Mouse (Mus musculus) forebrain, embryonic 11.5 days (tissue): ENCODE data around the gene Lrrc61. TPM values are rescaled to one million over a fixed set of nuclear protein-coding genes. Genes with fewer than 3 reads are reported as not detected.

Experiments used
- ATAC-seq: fragments of 200-750 bp; cut with Nextera tagmentation; replicated peaks from 2 replicates; pipeline ENCODE4 v1.8.0; 2017; ENCODE audit warnings: moderate TSS enrichment; ENCODE audit not compliant: low FRiP score
- DNase-seq: peaks from one replicate; pipeline ENCODE4 v3.0.0-alpha.2; 2017; ENCODE audit warnings: low spot score
- H3K27ac ChIP-seq: fragments of 300-500 bp; sonication (generic); 2 replicates; pipeline ENCODE4 v1.5.1; 2014; ENCODE audit warnings: low read depth, low read length
- H3K27me3 ChIP-seq: fragments of 300-500 bp; sonication (generic); 2 replicates; pipeline ENCODE4 v1.6.1; 2014; ENCODE audit warnings: mild to moderate bottlenecking, low read length, mixed read lengths; ENCODE audit not compliant: control insufficient read depth, insufficient read depth
- H3K36me3 ChIP-seq: fragments of 300-500 bp; sonication (generic); 2 replicates; pipeline ENCODE4 v1.6.1; 2014; ENCODE audit warnings: mild to moderate bottlenecking, low read length, moderate library complexity, mixed read lengths; ENCODE audit not compliant: control insufficient read depth, insufficient read depth
- H3K4me1 ChIP-seq: fragments of 300-500 bp; sonication (generic); replicated peaks from 2 replicates; pipeline ENCODE4 v1.6.1; 2014; ENCODE audit warnings: low read length, mixed read lengths; ENCODE audit not compliant: control insufficient read depth, insufficient read depth
- H3K4me2 ChIP-seq: fragments of 300-500 bp; sonication (generic); 2 replicates; pipeline ENCODE4 v1.6.1; 2014; ENCODE audit warnings: low read depth, mild to moderate bottlenecking, low read length, moderate library complexity, mixed read lengths; ENCODE audit not compliant: severe bottlenecking
- H3K4me3 ChIP-seq: fragments of 300-500 bp; sonication (generic); 2 replicates; pipeline ENCODE4 v1.5.1; 2014; ENCODE audit warnings: low read depth, low read length
- H3K9ac ChIP-seq: fragments of 300-500 bp; sonication (generic); 2 replicates; pipeline ENCODE4 v1.6.1; 2014; ENCODE audit warnings: low read length
- H3K9me3 ChIP-seq: fragments of 300-500 bp; sonication (generic); 2 replicates; pipeline ENCODE4 v1.6.1; 2016; ENCODE audit warnings: low read length, mixed read lengths; ENCODE audit not compliant: control insufficient read depth
- WGBS: fragments of 180-500 bp; shearing (Covaris S2); extraction: QIAGEN DNeasy Blood & Tissue Kit; methylation state at CpG from one replicate; pipeline ENCODE4 v1.1.7; 2014; 5-methylcytosine and 5-hydroxymethylcytosine counted together
- polyA plus RNA-seq: library from polyadenylated mRNA; unstranded; fragments of >200 nt; fragmentation: Nextera tagmentation; extraction: Ambion mirVana; gene quantifications from 2 replicates; pipeline ENCODE4 v1.2.1, GENCODE M21; 2014

Lrrc61 gene
- polyA plus RNA-seq, 1 experiment from 2014 or later: 12.6 TPM

DNA sequence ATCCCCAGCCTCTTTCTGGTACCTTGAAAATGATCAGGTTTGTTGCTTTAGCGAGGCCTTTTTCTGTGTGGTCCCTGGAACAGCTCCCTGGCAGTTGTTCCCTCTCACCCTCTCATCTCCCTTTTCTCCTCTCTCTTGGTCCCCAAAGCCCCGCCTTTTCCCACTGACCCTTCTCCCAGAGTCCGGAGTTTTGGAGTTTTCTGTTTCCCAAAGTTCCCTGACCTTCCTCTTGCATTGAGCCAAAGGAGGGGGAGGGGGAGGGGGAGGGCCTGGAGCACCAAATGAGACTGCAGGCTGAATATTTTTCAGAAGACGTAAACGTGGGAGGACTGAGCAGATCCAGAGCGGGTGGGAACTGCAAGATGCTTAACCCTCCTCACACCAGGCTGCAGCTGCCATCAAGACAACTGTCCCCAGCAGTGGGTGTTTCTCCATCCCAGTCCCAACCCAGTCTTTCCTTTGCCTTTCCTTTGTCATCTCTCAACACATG, 18.0 kb downstream of the Lrrc61 start, which contains the start of gene Rarres2:
Gene Rarres2, minus strand, starts transcription at position 218 of the 490 bp plus-strand sequence.
- Histone ChIP-seq H3K9ac (no peak within 1 kb of the TSS; the same call in 1 of the 2 replicates), H3K4me3 (no peak within 1 kb of the TSS), H3K27ac (no peak within 1 kb of the TSS), H3K4me2 (no peak within 1 kb of the TSS), H3K9me3 (no peaks in the 10 kb centered on the region), H3K4me1 (no peaks in the 10 kb centered on the region), H3K36me3 (no peaks in the 10 kb centered on the region), H3K27me3 (no peaks in the 10 kb centered on the region)
- ATAC-seq (no peak), DNase-seq (no peak)
- WGBS: 38% methylated on average over 6 of the region's 6 CpGs

DNA sequence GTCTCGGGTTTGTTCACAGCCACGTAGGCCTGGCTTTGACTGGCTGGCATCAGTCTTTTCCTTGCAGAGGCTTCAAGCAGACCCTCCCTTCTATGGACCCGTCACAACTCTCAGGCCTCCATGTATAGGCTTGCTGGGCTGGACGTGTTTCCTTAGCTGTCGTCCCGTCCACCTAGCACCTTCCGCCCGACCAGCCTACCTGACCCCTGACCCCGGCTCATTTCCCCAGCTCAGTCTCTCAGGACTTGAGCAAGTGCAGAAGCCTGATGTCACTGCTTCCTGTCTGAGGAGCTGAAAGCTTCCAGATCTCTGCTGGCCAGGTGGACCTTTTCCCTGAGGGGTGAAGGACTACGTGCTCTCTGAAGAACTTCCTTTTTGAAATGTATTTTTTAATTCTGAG, 18.7 kb downstream of the Lrrc61 start:
- Histone ChIP-seq H3K4me2 (no peak overlapping the region), H3K4me3 (no peak overlapping the region), H3K9ac (no peak overlapping the region), H3K27me3 (no peaks in the 10 kb centered on the region), H3K27ac (no peak overlapping the region), H3K4me1 (no peaks in the 10 kb centered on the region), H3K9me3 (no peaks in the 10 kb centered on the region), H3K36me3 (no peaks in the 10 kb centered on the region)
- WGBS: 77% methylated on average over 10 of the region's 10 CpGs
- DNase-seq: no peak
- no peak for ATAC-seq

DNA sequence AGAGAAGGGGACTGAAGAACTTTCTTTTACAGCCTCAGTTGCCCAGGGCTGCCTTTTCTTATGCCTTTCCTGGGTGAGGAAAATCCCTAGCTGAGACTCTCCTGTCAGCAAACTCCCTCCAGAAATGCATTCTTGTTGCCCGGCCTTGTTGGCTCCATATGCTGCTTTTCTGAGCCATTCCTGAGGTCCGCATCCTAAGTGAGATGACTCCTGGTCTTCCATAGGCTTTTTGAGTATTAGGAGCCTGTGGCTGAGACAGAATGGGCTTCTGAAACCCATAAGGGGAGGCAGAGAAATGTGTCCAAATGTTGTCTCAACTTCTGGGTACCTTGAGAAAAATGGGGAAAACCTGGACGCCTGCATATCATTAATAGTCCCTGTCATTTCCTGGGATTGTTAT, 19.4 kb downstream of the Lrrc61 start:
- DNase-seq: no peak
- H3K9me3 ChIP-seq: no peaks in the 10 kb centered on the region

DNA sequence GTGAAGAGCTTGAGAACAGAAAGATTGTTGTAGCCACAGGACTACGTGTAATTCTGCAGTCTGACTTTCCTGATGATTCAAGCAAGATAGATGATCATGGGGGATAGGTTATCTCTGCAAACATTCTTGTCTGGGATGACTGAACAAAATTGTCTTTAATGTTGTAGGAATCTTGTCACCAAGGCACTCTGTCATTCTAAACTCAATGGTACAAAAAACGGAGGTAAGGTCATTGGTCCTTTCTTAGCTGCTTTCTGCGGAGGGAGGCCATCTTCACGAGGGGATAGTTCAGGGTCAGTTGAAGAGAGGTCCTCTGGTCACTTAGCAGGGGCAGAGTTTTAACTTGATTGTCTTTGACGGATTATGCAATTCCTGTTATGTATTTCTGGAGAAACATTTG, 24.1 kb downstream of the Lrrc61 start:
- WGBS: 74% methylated on average over 5 of the region's 5 CpGs
- Histone ChIP-seq H3K4me1 (no peaks in the 10 kb centered on the region), H3K9ac (no peak overlapping the region), H3K27me3 (no peaks in the 10 kb centered on the region), H3K9me3 (no peaks in the 10 kb centered on the region), H3K4me2 (no peak overlapping the region), H3K27ac (no peak overlapping the region), H3K4me3 (no peak overlapping the region), H3K36me3 (no peaks in the 10 kb centered on the region)
- DNase-seq (no peak), ATAC-seq (no peak)

More for the DNA sequence above, 19.4 kb downstream of the Lrrc61 start:
- ATAC-seq: no peak
- Histone ChIP-seq H3K4me3 (no peak overlapping the region), H3K27ac (no peak overlapping the region), H3K4me2 (no peak overlapping the region), H3K4me1 (no peaks in the 10 kb centered on the region), H3K9ac (no peak overlapping the region), H3K27me3 (no peaks in the 10 kb centered on the region), H3K36me3 (no peaks in the 10 kb centered on the region)
- 80% methylated on average over 3 of the region's 3 CpGs for WGBS

DNA sequence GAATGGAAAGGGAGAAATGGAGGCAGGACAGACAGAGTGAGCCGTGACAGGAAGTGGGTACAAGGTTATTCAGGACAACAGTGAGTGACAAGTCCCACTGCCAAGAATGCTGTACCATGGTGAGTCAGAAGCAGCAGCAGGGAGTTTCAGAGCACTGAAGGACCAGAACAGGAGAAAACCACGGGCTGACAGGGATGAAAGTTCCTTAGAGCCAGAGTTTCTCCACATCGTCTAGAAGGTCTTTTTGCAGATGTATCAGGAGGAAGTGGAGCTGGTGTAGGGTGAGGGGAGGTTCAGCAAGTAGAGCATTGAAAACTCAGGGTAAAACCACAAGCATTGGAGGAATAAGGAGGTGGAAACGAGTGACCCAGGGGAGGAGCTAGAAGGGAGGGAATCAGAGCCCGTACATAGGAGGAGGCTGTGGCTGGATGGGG, 24.6 kb downstream of the Lrrc61 start:
- ATAC-seq: no peak
- Histone ChIP-seq H3K4me2 (no peak overlapping the region), H3K4me1 (no peaks in the 10 kb centered on the region), H3K4me3 (no peak overlapping the region), H3K36me3 (no peaks in the 10 kb centered on the region), H3K9ac (no peak overlapping the region), H3K9me3 (no peaks in the 10 kb centered on the region), H3K27ac (no peak overlapping the region), H3K27me3 (no peaks in the 10 kb centered on the region)
- WGBS: 52% methylated on average over 5 of the region's 5 CpGs
- DNase-seq: no peak

DNA sequence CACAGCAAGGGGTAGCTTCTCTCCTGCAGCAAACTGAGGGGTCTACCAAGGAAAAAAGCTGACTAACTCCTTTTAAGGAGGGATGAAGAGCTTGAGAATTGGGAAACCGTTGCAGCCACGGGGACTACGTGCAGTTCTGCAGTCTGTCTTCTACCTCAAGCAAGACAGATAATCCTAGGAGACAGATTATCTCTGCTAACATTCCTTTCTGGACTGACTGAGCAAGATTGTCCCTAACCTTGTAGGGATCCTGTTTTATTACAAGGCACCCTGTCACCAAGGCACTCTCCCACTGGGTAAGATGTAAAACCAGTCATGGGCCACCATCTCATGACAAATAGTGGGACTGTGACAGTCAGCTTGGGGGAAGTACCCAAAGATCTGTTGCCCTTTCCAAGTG, 26.7 kb downstream of the Lrrc61 start:
- no peak overlapping the region for H3K4me3 ChIP-seq
- H3K36me3 ChIP-seq: no peaks in the 10 kb centered on the region
- ATAC-seq (no peak), DNase-seq (no peak)
- H3K9me3 ChIP-seq: no peaks in the 10 kb centered on the region
- no peak overlapping the region for H3K4me2 ChIP-seq
- H3K27me3 ChIP-seq: no peaks in the 10 kb centered on the region
- no peak overlapping the region for H3K27ac ChIP-seq
- H3K4me1 ChIP-seq: no peaks in the 10 kb centered on the region
- 37% methylated on average over 3 of the region's 3 CpGs for WGBS
- no peak overlapping the region for H3K9ac ChIP-seq

DNA sequence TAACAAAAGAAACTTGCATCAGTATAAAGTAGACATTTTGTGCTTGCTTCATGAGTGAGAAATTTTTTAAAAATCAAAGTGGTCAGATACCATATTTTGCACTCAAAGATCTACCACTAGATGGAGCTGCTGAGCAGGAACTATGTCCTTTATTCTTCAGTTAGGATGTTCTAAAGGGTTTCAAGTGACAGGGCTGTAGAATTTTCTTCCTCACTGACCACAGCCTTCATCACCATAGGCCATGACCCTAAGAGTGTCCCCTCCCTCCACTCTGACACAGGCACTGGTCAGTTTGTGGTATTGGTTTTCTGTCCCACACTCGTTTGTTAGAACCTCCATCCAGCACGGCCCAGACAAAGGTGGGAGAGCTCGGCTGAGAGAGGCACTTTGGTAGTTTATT, 27.4 kb downstream of the Lrrc61 start:
- H3K27me3 ChIP-seq: no peaks in the 10 kb centered on the region
- no peaks in the 10 kb centered on the region for H3K9me3 ChIP-seq
- H3K4me3 ChIP-seq: no peak overlapping the region
- H3K36me3 ChIP-seq: no peaks in the 10 kb centered on the region
- no peaks in the 10 kb centered on the region for H3K4me1 ChIP-seq
- ATAC-seq (no peak), DNase-seq (no peak)
- no peak overlapping the region for H3K4me2 ChIP-seq
- no peak overlapping the region for H3K9ac ChIP-seq
- 75% methylated on average over 3 of the region's 3 CpGs for WGBS
- no peak overlapping the region for H3K27ac ChIP-seq

DNA sequence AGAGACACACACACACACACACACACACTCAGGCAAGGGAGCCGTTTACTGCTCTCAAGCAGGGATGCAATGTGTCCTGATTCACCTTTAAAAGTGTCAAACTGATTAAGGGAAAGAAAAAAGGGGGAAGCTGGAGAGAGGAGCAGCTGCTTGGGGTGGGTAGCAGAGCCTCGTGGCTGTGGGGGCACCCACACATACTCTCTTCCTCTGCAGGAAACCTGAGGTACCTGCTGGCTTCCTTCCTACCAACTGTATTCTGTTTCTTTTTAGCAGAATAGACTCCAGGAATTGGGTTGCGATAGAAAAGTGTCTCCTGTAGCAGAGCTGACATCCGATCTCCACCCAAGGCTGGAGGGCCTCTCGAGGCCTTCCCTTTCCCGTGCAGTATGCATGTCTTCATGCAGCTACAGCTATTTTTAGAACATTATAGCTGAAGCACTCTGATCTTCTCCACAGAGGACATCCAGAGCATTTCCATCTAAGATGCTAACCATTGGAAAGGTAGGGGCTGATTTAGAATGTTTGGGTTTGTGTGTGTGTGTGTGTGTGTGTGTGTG, 34.7 kb downstream of the Lrrc61 start, which contains the start of gene Gm45021:
Gene Gm45021, plus strand, starts transcription at position 417 of the 557 bp plus-strand sequence.
- Histone ChIP-seq H3K27ac (no peak within 1 kb of the TSS), H3K4me1 (0 out of 2 replicates have a peak, but pooled peaks cover 3% of the 10 kb centered on the region), H3K9me3 (no peaks in the 10 kb centered on the region), H3K9ac (no peak within 1 kb of the TSS), H3K27me3 (no peaks in the 10 kb centered on the region), H3K36me3 (no peaks in the 10 kb centered on the region), H3K4me2 (no peak within 1 kb of the TSS), H3K4me3 (no peak within 1 kb of the TSS)
- no peak for ATAC-seq
- no peak for DNase-seq
- whole genome bisulfite sequencing: 82% methylated on average over 6 of the region's 6 CpGs

DNA sequence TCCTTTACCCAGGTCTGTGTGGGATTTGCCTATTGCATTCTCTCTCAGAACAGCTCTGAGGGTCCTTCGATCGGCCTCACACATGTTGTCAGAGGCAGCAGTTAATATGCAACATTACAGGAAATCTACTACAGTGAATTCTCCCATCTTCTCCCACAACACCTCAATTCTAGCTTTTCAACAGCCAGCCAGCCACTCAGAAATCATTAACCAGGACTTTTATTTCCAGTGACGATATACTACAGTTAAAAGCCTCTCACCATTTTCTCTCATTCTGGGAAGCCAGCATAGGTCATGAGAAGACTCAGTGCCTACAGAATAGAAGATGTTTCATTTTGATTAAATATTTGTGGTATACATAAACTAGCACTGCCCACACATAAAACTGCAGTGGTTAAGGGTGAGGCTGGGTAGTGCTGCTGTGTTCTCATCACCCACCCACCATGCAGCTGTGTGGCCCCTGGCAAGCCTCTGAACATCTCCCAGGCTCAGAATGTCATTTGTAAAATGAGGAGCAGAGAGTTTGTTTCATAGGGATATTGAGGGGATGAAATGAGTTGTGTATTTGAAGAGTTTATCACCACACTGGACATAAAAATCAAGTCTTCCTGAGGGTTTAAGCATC, 36.7 kb downstream of the Lrrc61 start:
- 89% methylated on average over 3 of the region's 3 CpGs for WGBS
- H3K9ac ChIP-seq: no peak overlapping the region
- H3K36me3 ChIP-seq: peaks cover 4% of the 10 kb centered on the region
- H3K9me3 ChIP-seq: peaks cover 3% of the 10 kb centered on the region; the same call in 1 of the 2 replicates
- H3K4me2 ChIP-seq: no peak overlapping the region
- H3K4me1 ChIP-seq: peaks cover 6% of the 10 kb centered on the region; the same call in 1 of the 2 replicates
- H3K4me3 ChIP-seq: no peak overlapping the region
- ATAC-seq (no peak), DNase-seq (no peak)
- no peaks in the 10 kb centered on the region for H3K27me3 ChIP-seq
- no peak overlapping the region for H3K27ac ChIP-seq
